Mouse (Mus musculus): ENCODE measurements around the gene Slfnl1.

Gene Slfnl1

DNA sequence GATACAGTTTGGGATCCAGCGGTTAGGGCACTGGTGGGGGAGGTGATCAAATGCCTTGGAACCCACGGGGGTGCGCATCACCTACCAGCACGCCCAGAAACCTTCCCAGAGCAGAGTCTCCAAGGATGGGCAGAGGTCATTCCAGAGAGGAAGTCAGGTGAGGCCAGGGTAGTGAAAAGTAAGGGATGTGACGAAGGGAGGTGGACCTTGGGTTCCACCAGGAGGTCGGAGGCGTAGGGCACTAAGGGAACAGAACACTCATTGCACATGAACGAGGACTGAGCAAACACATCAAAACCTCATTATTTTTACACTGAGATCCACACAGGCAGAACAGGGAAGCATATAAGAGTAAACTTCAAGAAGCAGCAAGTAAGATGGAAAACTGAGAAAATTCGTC lies 49.7 kb downstream of the Slfnl1 start:
- DNase-seq (ENCODE audit: low spot score), result no peak

Measured in ovary, postnatal 36 days (tissue).